Mouse (Mus musculus): ENCODE measurements around the gene Cdk2.
"Not testable (repeated sequence)": the region's sequence is repeated elsewhere in the genome, so short reads cannot be mapped to it uniquely, and the experiment has no call there.

The Cdk2 gene

DNA sequence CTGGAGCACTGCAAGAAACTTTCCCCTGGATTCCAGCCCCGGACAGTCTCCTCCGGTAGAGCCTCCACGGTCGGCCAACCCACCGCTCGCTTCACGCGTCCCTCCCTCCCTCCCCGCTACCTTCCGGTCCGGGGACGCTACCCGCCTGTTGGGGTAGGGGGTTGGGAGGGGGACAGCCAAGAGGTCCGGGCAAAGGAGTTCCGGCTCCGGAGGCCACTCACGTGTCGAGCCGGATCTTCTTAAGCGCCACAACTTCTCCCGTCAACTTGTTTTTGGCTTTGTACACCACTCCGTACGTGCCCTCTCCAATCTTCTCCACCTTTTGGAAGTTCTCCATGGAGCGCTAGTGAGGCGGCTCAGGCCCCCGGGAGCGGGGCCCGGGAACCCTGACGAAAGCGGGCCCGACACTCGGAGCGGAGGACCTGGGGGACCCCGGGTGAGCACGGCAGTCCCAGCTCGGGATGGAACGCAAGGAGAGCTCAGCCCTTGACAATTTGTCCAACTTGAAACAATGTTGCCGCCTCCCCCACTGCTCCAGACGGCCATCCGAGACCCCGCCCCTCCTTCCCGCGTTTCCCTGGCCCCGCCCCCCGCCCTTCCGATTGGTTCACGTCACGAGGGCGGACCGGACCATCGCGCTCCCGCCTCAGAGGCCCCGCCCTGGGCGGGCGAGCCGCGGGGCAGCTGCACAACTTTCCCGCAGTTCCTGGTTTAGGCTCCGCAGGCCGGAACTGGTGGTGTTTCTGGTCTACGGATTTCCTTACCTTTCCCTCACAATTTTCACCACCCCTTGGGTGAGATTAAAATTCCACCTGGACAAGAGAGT, at the start of gene Cdk2:
Cdk2 (minus strand) TSS at position 541 of the 826 bp plus-strand sequence.
- peak; percentile 83 for DNase-seq

DNA sequence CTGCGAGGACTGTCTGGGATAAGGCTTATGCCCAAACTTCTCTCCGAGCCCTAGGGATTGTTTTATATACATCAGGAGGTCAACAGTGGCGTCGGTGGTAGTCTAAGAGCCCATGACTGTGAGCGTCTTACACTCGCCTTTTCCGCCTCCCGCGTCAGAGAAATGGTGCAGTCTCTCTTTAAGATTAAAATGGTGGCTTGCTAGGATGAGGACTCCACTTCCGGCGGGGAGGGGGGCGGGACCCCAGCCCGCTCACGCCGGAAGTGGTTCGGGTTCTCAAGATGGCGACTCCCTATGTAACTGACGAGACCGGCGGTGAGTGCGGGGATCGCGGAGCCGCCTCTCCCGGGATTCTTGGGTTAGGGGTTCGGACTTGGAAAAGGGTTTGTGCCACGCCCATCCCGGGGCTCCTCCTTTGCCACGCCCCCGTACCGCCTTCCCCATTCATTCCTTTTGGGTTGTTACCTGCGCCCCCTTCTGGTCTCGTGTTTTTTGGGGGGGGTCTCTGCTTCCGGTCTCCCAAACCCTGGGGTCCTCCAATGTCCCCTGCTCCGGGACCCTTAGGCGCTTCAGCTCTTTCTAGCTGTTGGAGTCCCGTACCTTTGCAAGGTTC, 43.5 kb upstream of the Cdk2 start:
- DNase-seq = peak; percentile 66

DNA sequence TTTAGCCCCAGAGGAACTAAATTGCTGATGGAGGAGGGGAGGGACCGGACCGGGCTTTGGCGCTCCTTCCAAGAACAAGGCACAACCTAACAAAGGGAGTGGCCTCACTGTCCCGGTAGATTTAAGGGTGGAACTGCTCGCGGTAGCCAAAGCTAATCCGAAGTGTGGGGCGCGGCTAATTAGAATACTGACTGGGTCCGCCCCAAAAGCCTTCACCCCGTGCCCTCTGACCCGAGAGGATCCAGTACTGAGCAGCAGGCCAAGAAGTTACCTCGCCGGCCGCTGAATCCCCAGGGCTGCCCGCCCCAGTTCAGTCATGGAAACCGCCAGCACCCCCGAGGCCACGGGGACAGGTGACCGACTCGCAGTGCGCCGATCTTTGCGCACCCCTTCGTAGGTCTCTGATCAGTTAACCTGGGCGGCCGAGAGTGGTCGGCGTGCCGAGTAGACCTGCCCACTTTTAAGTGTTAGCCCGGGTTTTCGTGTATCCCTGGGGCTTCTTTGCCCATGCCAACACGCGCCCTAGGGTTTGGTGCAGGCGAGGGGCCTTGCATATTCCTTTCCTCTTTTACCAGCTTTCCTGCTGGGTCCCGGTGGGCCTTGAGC, 42.9 kb upstream of the Cdk2 start, which contains the start of gene Pym1:
Pym1 (plus strand) TSS at position 244 of the 606 bp plus-strand sequence.
- DNase-seq = peak; percentile 32

DNA sequence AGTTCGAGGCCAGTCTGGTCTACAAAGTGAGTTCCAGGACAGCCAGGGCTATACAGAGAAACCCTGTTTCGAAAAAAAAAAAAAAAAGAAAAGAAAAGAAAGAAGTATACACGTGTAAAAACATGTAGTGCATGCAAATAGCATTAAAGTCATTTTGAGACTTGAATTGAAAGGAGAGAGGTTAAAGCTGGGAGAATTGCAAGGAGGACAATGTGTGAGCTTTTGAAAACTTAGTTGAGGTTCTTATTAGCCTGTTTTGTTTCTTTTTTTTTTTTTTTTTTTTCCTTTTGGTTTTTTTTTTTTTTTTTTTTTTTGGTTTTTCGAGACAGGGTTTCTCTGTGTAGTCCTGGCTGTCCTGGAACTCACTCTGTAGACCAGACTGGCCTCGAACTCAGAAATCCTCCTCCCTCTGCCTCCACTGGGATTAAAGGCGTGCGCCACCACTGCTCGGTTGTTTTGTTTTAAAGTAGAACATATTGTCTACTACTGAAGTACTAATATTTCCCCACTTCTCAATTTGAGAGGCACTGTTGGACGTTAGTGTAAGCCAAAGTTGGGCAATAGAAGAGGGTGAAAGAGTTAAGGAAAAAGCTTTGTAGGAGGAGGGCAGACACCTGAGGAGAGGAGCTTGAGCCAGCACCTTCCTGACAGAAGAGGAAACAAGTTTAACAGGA, 42.3 kb upstream of the Cdk2 start:
- DNase-seq = no peak

DNA sequence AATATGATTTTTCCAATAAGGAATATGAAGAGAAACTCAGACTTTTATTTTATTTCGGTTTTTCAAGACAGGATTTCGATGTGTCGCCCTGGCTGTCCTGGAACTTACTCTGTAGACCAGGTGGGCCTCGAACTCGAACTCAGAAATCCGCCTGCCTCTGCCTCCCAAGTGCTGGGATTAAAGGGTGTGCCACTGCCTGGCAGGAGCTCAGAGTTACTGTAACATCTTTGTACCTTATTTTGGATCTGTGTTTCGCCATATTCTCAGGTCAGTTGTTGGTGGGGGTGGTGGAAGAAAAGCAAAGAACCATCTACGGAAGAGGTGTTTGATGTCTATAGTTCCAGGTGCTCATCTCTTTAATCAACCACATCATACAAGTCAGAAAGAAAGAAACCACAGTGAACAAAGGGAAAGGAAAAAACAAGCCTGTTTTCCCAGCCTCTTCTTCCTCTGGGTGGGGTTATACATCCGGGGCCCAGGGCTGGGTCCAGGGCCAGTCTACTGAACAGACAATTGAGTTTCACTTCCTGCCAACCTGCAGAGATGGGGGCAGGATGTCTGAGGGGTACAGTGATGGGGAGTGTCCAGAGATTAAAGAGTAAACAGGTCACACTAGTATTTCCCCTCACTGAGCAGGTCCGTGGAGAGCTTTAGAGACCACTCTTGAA, 41.2 kb upstream of the Cdk2 start:
- DNase-seq = no peak

DNA sequence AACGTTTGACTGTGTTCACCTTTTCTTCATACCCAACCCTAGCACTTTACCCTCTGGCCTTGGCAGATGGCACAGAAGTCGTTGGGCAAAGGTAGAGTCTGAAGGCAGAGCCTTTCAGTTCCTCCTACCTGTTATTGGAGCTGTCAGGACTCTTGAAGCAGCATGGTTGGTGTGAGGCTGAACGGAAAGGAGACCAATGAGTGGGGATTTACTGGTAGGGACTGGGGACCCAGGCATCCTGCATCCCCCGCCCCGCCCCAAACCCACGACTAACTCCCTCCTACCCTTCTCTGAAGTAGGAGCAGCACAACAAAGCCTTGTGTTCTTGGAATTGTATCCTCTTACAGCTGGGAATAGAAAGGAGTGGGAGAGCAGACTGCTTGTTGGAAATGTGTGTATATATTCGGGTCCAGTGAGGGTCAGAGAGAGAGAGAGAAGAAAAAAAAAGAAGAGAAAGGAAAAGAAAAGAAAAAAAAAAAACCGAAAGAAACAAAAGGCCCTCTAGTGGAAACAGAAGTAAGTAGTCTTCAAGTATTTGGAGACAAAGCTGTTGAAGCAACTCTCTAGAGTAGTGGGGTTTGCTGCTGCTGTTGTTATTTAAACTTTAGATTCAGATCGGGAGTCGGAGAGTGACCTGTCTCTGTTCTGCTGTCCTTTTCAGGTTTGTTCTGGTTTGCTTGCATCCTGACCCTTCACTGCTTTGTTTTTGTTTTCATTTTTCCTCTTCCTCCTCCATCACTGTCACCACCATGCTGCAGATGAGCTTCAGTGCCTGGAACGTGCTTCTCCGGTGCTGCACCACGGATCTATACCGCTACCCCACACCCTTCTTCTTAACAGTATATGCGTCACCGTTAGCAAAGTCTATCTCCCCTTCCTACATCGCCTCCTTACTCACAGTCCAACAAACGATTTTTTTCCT, 40.1 kb upstream of the Cdk2 start, which contains the start of gene Dgka:
Dgka (minus strand) TSS at position 176 of the 922 bp plus-strand sequence.
- DNase-seq = no peak

DNA sequence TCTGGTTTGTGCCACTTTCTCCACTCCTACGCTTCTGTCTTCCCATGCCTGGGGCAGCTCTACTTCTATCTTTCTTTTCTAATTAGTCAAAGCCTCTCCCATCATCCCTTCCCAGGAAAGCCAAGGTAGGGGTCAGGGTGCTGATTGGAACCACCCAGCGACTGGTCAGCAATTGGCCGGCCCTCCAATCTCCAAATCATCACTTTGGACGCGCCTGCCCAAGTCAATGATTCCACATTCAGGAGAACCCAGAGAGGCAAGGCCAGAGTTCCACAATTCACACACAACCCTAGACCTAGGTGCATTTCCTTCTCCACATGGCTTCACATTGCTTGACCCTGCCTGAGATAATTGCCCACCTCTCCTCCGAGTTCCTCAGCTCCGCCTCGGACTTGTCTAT, 39.4 kb upstream of the Cdk2 start:
- no peak for DNase-seq

DNA sequence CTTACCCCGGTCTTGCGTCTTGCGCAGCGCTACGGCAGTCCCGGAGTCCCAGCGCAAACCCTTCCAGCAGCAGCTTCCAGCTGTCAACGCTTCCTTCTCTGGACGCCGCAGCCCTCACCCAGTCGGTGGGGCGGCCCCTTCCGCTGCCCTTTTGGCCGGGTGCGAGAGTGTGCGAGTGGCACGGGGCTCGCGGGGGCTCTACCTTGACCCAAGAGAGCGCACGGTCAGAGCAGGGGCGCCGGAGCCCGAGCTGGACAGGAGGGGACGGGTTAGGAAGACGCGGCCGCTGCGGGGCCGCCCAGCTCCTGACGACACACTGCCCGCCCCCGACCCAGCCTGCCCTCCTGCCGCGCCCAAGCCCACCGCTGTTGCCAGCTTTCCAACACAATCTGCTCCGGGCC, 39.0 kb upstream of the Cdk2 start:
- DNase-seq = peak; percentile 28

DNA sequence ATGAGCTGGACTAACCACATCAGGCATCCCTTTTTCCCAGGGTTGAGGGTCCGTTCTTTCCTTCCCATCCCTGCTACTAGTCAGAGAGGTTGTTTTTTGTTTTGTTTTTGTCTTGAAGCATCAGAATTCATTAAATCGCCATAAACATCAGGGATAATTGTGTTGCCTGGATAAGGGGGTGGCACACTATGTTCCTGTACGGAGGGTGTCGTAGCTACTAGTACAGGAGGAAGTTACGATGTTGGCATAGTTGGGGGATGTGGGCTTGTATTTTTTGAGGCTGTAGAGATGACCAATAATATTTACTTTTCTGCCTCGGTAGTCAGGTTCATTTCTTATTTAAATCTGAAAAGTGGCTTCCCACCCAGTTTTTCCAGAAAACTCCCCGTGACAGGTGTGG, 38.4 kb upstream of the Cdk2 start:
- no peak for DNase-seq

DNA sequence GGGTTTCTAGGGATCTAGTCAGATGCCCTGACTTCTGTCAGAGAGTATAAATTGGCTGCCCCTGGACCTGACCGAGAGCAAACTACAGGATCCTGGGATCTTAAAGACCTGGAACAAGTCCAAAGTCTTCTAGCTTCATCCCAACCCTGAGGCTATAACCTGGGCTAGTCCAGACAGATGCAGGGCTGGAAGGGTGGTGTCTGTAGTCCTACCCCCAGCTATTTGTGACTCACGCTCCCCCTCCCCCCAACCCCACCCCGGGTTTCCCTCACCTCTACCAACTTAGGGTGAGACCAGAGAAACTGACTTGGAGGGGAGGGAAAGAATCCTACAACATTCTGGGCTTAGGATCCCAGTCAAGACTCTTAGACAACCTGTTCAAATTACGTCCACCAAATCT, 37.8 kb upstream of the Cdk2 start:
- DNase-seq = no peak

DNA sequence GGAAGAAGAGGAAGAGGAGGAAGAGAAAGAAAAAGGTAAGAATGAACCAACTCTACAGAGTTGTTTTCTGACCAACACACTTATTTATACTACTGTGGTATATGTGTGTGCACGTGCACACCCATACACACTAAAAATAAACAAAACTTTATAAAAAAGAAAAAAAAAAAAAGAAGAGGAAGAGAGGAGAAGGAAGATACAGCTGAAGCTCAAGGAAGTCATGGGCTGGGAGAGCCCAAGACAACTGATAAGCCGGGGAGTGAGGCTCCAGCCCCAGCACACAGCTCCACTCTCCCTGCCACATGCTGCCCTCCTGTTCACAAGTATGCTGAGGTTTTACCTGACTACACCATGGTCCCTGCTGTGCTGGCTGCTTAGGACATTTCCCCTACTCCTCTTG, 35.5 kb upstream of the Cdk2 start:
- no peak for DNase-seq

DNA sequence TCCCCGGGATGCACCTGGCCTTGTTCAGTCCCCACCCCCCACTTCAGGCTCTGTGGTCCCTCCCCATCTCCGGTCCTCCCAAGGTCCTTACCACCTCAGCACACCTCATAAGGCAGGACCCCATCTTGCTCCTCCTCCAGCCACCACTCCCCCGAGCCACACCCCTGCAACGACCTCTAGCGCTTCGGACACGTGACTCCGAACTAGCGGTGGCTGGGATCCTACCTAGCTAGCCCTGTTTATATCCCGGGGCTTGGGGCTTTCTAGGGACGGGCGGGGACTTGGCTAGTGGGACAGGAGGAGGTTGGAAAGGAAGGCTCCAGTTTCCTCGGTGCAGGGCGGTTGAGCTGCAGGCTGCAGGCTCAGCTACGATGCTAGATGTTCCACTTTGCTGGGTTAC, 32.6 kb upstream of the Cdk2 start:
- no peak for DNase-seq

DNA sequence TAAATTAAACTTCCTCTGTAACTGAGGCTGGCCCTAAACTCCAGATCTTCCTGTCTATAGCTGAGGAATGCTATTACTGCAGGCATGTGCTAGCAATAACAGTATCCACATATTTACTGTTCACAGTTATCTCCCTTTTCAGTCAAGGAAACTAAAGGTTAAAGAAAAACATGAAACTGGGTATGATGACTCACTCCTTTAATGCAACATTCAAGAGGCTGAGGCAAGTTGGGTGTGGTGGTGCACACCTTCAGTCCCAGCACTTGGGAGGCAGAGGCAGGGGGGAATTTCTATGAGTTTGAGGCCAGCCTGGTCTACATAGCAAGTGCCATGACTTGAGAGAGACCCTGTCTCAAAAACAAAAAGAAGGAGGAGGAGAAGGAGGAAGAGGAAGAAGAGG, 27.2 kb upstream of the Cdk2 start:
- no peak for DNase-seq

DNA sequence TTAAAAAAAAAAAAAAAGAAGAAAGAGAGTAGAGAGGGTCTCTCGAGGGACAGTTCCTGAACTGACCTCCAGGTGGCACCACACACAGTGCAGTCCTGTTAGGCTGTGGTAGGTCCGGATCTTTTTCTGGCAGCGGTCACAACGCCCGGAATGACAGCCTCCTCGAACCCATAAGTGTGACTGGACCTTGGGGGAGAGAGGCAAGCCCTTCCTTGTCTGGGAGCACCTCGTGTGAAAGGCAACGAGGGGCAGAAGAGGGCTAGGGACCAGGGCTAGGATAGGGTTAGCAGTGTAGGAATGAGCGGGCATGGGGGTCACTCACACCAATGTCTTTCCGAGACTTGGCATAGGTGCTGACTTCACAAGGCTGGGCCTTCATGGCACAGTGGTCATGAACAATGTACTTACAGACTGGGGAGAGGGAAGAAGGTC, 26.2 kb upstream of the Cdk2 start:
- peak; percentile 76 for DNase-seq

DNA sequence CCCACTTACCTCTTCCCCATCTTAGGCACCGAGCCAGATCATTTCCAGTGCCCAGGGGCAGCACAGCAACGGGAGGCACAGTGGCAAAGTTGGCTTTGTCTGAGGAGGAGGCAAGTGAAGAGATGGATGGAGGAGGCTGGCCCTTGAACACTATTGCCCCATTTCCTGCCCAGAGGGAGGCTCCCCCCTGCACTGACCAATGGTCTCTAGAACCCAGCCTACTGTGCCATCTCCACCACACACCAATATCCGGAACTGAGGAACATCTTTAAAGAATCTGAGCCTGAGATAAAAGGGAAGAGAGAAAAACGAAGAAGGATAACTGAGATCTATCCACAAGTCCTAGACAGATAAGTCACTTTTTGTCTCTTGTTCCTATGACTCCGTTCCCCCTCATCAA, 23.2 kb upstream of the Cdk2 start:
- DNase-seq = no peak

DNA sequence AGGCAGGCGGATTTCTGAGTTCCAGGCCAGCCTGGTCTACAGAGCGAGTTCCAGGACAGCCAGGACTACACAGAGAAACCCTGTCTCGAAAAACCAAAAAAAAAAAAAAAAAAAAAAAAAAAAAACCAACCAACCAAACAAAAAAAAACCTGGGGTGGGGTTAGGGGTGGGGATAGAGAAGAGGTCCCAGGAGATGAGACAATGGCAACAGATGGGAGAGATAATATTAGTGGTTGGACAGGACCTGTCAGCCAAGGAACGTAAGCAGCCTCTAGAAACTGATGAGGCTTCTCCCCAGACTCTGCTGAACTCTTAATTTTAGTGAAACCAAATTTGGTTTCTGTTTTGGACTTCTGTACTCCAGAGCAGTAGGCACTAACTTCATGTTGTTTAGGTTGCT, 20.6 kb upstream of the Cdk2 start:
- not testable (repeated sequence) for DNase-seq

DNA sequence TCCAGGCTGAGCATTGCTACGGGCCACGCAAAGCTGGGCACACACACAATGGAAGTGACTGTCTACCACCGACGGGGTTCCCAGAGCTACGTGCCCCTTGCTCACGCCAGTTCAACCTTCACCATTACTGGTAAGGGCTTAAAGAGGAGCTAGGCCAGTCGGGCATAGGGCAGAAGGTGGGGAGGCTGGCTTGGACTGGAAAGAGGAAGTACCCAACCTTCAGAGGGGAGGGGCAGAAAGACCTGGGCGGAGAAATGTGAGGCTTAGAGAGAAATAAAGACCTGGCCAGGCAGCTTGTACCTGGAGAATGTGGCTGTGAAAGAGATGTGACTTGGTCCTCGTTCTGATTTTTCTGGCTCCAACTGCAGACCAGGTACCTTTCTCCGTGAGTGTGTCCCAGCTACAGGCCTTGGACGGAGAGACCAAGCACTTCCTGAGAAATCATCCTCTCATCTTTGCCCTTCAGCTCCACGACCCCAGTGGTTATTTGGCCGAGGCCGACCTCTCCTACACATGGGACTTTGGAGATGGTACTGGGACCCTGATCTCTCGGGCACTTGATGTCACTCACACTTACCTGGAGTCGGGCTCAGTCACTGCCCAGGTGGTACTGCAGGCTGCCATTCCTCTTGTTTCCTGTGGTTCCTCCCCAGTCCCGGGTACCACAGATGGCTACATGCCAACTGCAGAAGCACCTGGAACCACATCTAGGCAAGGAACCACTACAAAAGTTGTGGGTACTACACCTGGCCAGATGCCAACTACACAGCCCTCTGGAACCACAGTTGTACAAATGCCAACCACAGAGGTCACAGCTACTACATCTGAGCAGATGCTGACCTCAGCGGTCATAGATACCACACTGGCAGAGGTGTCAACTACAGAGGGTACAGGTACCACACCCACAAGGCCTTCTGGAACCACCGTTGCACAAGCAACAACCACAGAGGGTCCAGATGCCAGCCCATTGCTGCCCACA, 11.0 kb upstream of the Cdk2 start:
- no peak for DNase-seq

DNA sequence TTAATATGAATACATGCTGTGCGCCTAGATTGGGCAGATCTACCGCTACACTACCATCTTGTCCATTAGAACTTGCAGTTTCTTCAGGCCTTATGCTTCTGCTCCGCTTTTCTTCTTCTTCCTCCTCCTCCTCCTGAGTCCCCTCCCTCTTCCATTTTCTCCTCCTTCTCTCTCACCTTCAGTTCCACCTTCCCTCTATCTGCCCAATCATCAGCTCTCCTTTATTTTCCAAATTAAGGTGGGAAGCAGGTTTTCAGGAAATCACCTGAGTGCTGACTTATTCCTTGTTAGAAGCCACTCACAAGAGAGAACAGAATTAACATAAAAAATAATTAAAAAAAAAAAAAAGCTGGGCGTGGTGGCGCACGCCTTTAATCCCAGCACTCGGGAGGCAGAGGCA, 6.5 kb upstream of the Cdk2 start:
- not testable (repeated sequence) for DNase-seq

DNA sequence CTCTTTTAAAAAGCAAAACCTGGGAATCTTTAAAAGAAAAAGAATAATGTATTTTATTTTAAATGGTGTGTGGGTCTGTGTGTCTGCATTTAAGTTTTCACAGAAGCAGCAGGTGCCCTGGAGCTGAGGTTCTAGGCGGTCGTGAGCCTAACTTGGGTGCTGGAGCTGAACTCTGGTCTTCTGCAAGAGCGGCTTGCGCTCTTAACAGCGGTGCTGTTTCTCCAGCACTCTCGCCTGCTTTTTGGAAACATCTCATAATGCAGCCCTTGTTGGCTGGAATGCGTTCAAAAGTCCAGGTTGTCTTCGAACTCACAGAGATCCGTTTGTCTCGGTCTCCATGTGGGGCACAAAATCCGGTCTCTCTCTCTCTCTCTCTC, 474 bp upstream of the Cdk2 start:
- no peak for DNase-seq

DNA sequence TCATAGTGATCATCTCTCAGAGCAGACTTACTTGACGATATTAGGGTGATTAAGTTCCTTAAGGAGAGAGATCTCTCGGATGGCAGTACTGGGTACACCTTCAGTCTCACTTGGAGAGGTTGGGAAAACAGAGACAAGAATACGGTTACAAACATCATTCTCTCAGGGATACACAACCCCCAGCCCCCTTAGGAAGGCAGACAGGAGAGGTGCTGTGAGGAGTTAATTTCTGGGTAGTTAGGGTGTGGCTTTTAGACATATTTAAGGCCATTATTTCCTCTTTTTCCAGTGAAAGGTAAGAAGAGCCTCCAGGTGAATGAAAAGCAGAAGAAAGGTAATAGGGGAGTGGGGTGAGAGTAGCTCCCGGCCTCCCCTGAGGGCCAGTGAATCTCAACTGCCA, 936 bp downstream of the Cdk2 start, which contains the start of gene Pmel:
Pmel (plus strand) TSS at position 301 of the 400 bp plus-strand sequence.
- DNase-seq = no peak
